Mouse (Mus musculus) neutrophil, adult 83 days (primary cell): ENCODE results near the gene Qrfp. TPM values are rescaled to one million over a fixed set of nuclear protein-coding genes. Genes with fewer than 3 reads are reported as not detected.

ENCODE experiments used
- total RNA-seq, 2 experiments: library from RNA; stranded (reverse); gene quantifications; one replicate each; pipeline ENCODE4 v1.2.4; 2023

Qrfp gene
- total RNA-seq = under 1 TPM in 1 of 2 experiments, not detected in 1; 0.20 TPM

DNA sequence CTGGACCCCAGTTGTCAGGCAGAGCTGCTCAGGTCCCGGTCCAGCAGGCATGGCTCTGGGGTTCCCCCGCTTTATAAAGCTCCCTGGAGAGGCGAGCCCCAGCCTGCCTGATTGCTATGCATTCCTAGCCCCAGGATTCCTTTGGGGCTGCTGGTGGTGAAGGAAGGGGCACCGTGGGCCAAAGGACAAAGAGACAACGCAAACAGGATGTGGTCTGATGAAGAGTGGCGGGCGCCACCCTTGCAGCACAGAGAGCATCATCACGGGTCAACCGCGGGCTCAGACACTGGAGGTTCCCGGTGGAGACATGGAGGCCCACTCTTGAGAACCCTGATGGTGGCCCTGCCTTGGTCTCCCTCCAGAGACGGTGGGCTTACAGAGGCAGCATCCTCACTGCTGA is at the start of gene Qrfp:
Gene Qrfp, minus strand, starts transcription at position 137 of the 400 bp plus-strand sequence.

DNA sequence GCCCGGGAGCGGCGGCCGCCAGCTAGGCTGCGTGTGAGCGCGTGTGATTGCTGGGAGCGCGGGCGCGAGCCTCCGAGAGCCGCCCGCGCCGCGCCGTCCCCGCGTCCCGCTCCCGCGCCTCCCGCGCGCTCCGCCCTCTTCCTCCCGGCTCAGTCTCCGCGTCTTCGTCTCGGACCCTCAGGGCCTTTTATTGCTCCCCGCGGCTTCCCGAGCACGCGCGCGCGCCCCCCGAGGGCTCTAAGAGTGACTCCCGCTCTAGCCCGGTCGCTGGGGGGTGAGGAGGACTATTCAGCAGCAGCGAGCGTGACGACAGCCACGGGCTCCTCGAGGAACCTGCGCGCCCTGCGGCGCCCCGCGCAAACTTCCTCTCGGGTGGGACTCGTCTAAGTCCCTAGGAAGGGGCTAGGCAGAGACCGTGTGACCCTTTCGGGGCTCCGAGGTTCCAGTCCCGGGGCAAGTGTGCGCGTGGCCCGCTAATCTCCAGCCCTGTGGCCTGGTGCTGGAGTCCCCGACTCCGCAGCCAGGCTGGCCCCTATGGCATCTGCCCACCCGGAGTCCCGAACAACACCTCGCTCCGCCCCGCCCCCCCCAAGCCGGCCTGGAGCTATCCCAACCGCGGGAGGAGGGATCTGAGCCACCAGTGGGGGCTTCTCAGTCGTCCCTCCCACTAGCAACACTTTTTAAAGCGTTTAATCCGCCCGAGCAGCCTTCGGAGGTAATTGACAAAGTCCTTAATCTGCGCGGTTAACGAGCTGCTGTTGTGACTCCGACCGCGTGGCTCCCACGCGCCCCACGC is 35.7 kb upstream of the Qrfp start, which contains the start of gene Fibcd1:
Gene Fibcd1, minus strand, starts transcription at position 110 of the 796 bp plus-strand sequence.

Other genes starting within 250 kb of the Qrfp start
- gene Fubp3, start 237.9 kb downstream of the Qrfp start, total RNA-seq = 1 to 10 TPM; 9.5 to 9.8 TPM
- not detected for gene Prdm12, start 170.5 kb downstream of the Qrfp start, total RNA-seq
- gene Exosc2, start 139.9 kb downstream of the Qrfp start, total RNA-seq = 10 to 100 TPM; 12.3 to 15.9 TPM
- gene Abl1, start 122.2 kb downstream of the Qrfp start, total RNA-seq = 10 to 100 TPM; 38.1 to 39.0 TPM
- not detected for gene Fibcd1, start 35.4 kb upstream of the Qrfp start, total RNA-seq
- not detected for gene Lamc3, start 76.7 kb upstream of the Qrfp start, total RNA-seq
- gene Aif1l, start 139.6 kb upstream of the Qrfp start, total RNA-seq = not detected
- gene Nup214, start 163.9 kb upstream of the Qrfp start, total RNA-seq = 10 to 100 TPM; 58.8 to 63.5 TPM